Mouse (Mus musculus) midbrain, postnatal 0 days (tissue): ENCODE data around the gene Bax. TPM values are rescaled to one million over a fixed set of nuclear protein-coding genes. Genes with fewer than 3 reads are reported as not detected.

Experiments
- ATAC-seq: fragments of 200-750 bp; cut with Nextera tagmentation; 2 replicates; pipeline ENCODE4 v1.8.0; 2017; ENCODE audit warnings: moderate number of reproducible peaks, mild to moderate bottlenecking, moderate TSS enrichment, moderate library complexity; ENCODE audit not compliant: low FRiP score
- DNase-seq: peaks from one replicate; pipeline ENCODE4 v3.0.0-alpha.2; 2015; ENCODE audit warnings: low spot score
- H3K27ac ChIP-seq: fragments of 300-500 bp; sonication (generic); 2 replicates; pipeline ENCODE4 v1.5.1; 2014; ENCODE audit warnings: low read depth, mild to moderate bottlenecking, low read length, mixed read lengths
- H3K27me3 ChIP-seq: fragments of 300-500 bp; sonication (generic); 2 replicates; pipeline ENCODE4 v1.6.1; 2014; ENCODE audit warnings: low read length, control low read depth, mixed read lengths; ENCODE audit not compliant: insufficient read depth
- H3K36me3 ChIP-seq: fragments of 300-500 bp; sonication (generic); 2 replicates; pipeline ENCODE4 v1.6.1; 2014; ENCODE audit warnings: low read length, control low read depth, mixed read lengths; ENCODE audit not compliant: insufficient read depth
- H3K4me1 ChIP-seq: fragments of 300-500 bp; sonication (generic); 2 replicates; pipeline ENCODE4 v1.6.1; 2014; ENCODE audit warnings: mild to moderate bottlenecking, control low read depth, antibody characterized with exemption, low read length, mixed read lengths; ENCODE audit not compliant: insufficient read depth
- H3K4me2 ChIP-seq: fragments of 300-500 bp; sonication (generic); 2 replicates; pipeline ENCODE4 v1.6.1; 2014; ENCODE audit warnings: low read depth, mild to moderate bottlenecking, low read length, mixed read lengths; ENCODE audit not compliant: poor library complexity, severe bottlenecking
- H3K4me3 ChIP-seq: fragments of 300-500 bp; sonication (generic); 2 replicates; pipeline ENCODE4 v1.5.1; 2014; ENCODE audit warnings: low read depth, mild to moderate bottlenecking, low read length, moderate library complexity
- H3K9ac ChIP-seq: fragments of 300-500 bp; sonication (generic); replicated peaks from 2 replicates; pipeline ENCODE4 v1.6.1; 2014; ENCODE audit warnings: mild to moderate bottlenecking, low read length, moderate library complexity, mixed read lengths; ENCODE audit not compliant: poor library complexity, severe bottlenecking
- H3K9me3 ChIP-seq: fragments of 300-500 bp; sonication (generic); 2 replicates; pipeline ENCODE4 v1.6.1; 2016; ENCODE audit warnings: low read length, control low read depth
- CTCF ChIP-seq: IDR thresholded peaks from 2 replicates; pipeline ENCODE4 v1.5.1; 2016; ENCODE audit warnings: antibody characterized with exemption, mild to moderate bottlenecking
- WGBS: fragments of 180-500 bp; shearing (Covaris S2); extraction: QIAGEN DNeasy Blood & Tissue Kit; methylation state at CpG from one replicate; pipeline ENCODE4 v1.1.7; 2014; 5-methylcytosine and 5-hydroxymethylcytosine counted together
- polyA plus RNA-seq: library from polyadenylated mRNA; unstranded; fragments of >200 nt; fragmentation: Nextera tagmentation; extraction: Ambion mirVana; gene quantifications from 2 replicates; pipeline ENCODE4 v1.2.1, GENCODE M21; 2015
- total RNA-seq: library from RNA; depleted of rRNA; stranded (reverse); fragments of >200 nt; gene quantifications from 2 replicates; pipeline ENCODE4 v1.2.3, GENCODE M21; 2014

Bax gene
- total and polyA plus RNA-seq, 2 experiments from 2014 or later, result 144 to 258 TPM

GRCm38 (mm10) chr7:45478774-45479173 is 12.1 kb upstream of the Bax start:
- no peak overlapping the region for H3K27ac ChIP-seq
- H3K4me2 ChIP-seq, result no peak overlapping the region
- WGBS, result 93% methylated on average over 7 of the region's 7 CpGs
- TF ChIP-seq CTCF, result no peak
- H3K4me3 ChIP-seq, result no peak overlapping the region
- no peak overlapping the region for H3K9ac ChIP-seq
- no peaks in the 10 kb centered on the region for H3K36me3 ChIP-seq
- no peaks in the 10 kb centered on the region for H3K27me3 ChIP-seq
- H3K4me1 ChIP-seq, result no peaks in the 10 kb centered on the region
- H3K9me3 ChIP-seq, result no peaks in the 10 kb centered on the region
- ATAC-seq, result no peak
- DNase-seq, result no peak

GRCm38 (mm10) chr7:45477003-45477402 is 10.3 kb upstream of the Bax start:
- WGBS, result 5% methylated on average over 3 of the region's 3 CpGs
- Histone ChIP-seq H3K4me1 (no peaks in the 10 kb centered on the region), H3K27me3 (no peaks in the 10 kb centered on the region), H3K9me3 (no peaks in the 10 kb centered on the region), H3K36me3 (no peaks in the 10 kb centered on the region), H3K9ac (no peak overlapping the region), H3K4me3 (no peak overlapping the region), H3K4me2 (no peak overlapping the region), H3K27ac (no peak overlapping the region)
- DNase-seq (peak; percentile 72), ATAC-seq (no peak)
- peak; percentile 89 for TF ChIP-seq CTCF

GRCm38 (mm10) chr7:45476453-45476852 is 9.8 kb upstream of the Bax start:
- Histone ChIP-seq H3K9ac (no peak overlapping the region), H3K9me3 (no peaks in the 10 kb centered on the region), H3K4me3 (no peak overlapping the region), H3K36me3 (no peaks in the 10 kb centered on the region), H3K27ac (no peak overlapping the region), H3K4me1 (no peaks in the 10 kb centered on the region), H3K4me2 (no peak overlapping the region), H3K27me3 (no peaks in the 10 kb centered on the region)
- no peak for TF ChIP-seq CTCF
- 43% methylated on average over 1 of the region's 1 CpGs for WGBS
- ATAC-seq (no peak), DNase-seq (no peak)

- H3K27ac ChIP-seq, result no peak overlapping the region
- H3K9me3 ChIP-seq, result no peaks in the 10 kb centered on the region
- no peak for ATAC-seq
- H3K27me3 ChIP-seq, result no peaks in the 10 kb centered on the region
- no peak for TF ChIP-seq CTCF
- H3K4me2 ChIP-seq, result no peak overlapping the region
- peak; percentile 21 for DNase-seq
- H3K36me3 ChIP-seq, result no peaks in the 10 kb centered on the region
- no peaks in the 10 kb centered on the region for H3K4me1 ChIP-seq
- H3K9ac ChIP-seq, result no peak overlapping the region; the same call in 1 of the 2 replicates
- H3K4me3 ChIP-seq, result no peak overlapping the region
- 72% methylated on average over 16 of the region's 16 CpGs for WGBS
Observed at GRCm38 (mm10) chr7:45475291-45475969, 8.7 kb upstream of the Bax start.

GRCm38 (mm10) chr7:45470869-45471268 is 4.2 kb upstream of the Bax start:
- WGBS, result 3% methylated on average over 3 of the region's 3 CpGs
- DNase-seq, result peak; percentile 79
- no peaks in the 10 kb centered on the region for H3K9me3 ChIP-seq

GRCm38 (mm10) chr7:45467090-45467670 is 482 bp upstream of the Bax start:
- H3K36me3 ChIP-seq, result peaks cover 15% of the 10 kb centered on the region
- 28% methylated on average over 7 of the region's 7 CpGs for WGBS
- no peaks in the 10 kb centered on the region for H3K27me3 ChIP-seq
- H3K4me3 ChIP-seq, result peak overlapping the region; percentile 79
- peak overlapping the region; percentile 44 for H3K9ac ChIP-seq
- no peak for TF ChIP-seq CTCF
- no peak for ATAC-seq
- peaks cover 5% of the 10 kb centered on the region; the same call in 1 of the 2 replicates for H3K4me1 ChIP-seq
- H3K4me2 ChIP-seq, result peak overlapping the region; percentile 52
- DNase-seq, result no peak
- H3K9me3 ChIP-seq, result no peaks in the 10 kb centered on the region
- no peak overlapping the region for H3K27ac ChIP-seq

More at GRCm38 (mm10) chr7:45470869-45471268, 4.2 kb upstream of the Bax start:
- Histone ChIP-seq H3K27me3 (no peaks in the 10 kb centered on the region), H3K9ac (no peak overlapping the region), H3K4me1 (peaks cover 1% of the 10 kb centered on the region; the same call in 1 of the 2 replicates), H3K4me2 (no peak overlapping the region), H3K27ac (no peak overlapping the region), H3K4me3 (no peak overlapping the region), H3K36me3 (no peaks in the 10 kb centered on the region)
- peak; percentile 87 for TF ChIP-seq CTCF
- no peak for ATAC-seq
